Mouse (Mus musculus): ENCODE data around the gene Nt5e. TPM values are rescaled to one million over a fixed set of nuclear protein-coding genes. Genes with fewer than 3 reads are reported as not detected.
A peak's percentile ranks its signal among the peaks of the same experiment; 100 is the strongest.

The Nt5e gene
- polyA plus RNA-seq, 1 experiment from 2014 or later, result 6.5 TPM

- no peak overlapping the region for H3K27ac ChIP-seq
- no peak overlapping the region for H3K9ac ChIP-seq
- H3K4me3 ChIP-seq (replicated peaks), result no peak overlapping the region
- H3K36me3 ChIP-seq, result no peaks in the 10 kb centered on the region
- DNase-seq (no peak), ATAC-seq (ENCODE audit: low read depth) (no peak)
- H3K4me2 ChIP-seq, result no peak overlapping the region
- no peaks in the 10 kb centered on the region for H3K9me3 ChIP-seq (replicated peaks)
- no peaks in the 10 kb centered on the region for H3K4me1 ChIP-seq (replicated peaks)
- no peaks in the 10 kb centered on the region for H3K27me3 ChIP-seq
Measured at GRCm38 (mm10) chr9:88319226-88319625, 7.8 kb upstream of the Nt5e start.

DNA sequence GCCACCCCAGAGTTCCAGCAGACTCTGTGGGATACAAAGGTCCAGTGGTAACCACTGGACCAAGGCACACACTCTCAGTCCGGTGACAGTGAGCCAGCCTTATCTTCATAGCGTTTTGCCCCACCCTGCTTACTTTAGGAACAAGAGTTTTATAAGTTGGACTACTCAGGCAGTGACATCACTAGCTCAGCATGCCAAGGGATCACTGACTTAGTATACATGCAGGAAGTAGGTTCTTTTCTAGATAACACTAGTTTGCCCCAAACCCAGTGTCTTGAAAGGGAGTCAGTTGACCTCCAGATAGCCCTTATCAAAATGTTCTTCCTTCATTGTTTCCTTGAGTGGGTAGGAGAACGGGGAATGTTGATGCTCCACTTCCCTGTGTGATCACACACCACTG, 2.4 kb upstream of the Nt5e start:
- H3K9me3 ChIP-seq (replicated peaks), result no peaks in the 10 kb centered on the region
- H3K4me3 ChIP-seq (replicated peaks), result no peak overlapping the region
- H3K27ac ChIP-seq, result no peak overlapping the region
- 33% methylated on average over 3 of the region's 3 CpGs for WGBS (ENCODE audit: insufficient replicate concordance)
- no peak for DNase-seq
- H3K4me1 ChIP-seq (replicated peaks), result peaks cover under 1% of the 10 kb centered on the region; the same call in 1 of the 2 replicates
- H3K4me2 ChIP-seq, result no peak overlapping the region
- peaks cover 34% of the 10 kb centered on the region for H3K27me3 ChIP-seq
- ATAC-seq (ENCODE audit: low read depth), result no peak
- H3K36me3 ChIP-seq, result no peaks in the 10 kb centered on the region
- H3K9ac ChIP-seq, result no peak overlapping the region

- no peaks in the 10 kb centered on the region for H3K9me3 ChIP-seq (replicated peaks)
- ATAC-seq (ENCODE audit: low read depth), result no peak
- H3K36me3 ChIP-seq, result no peaks in the 10 kb centered on the region
- no peak for DNase-seq
- peaks cover 42% of the 10 kb centered on the region for H3K27me3 ChIP-seq
- H3K4me2 ChIP-seq, result peak overlapping the region; percentile 71
- peaks cover 6% of the 10 kb centered on the region for H3K4me1 ChIP-seq (replicated peaks)
- 33% methylated on average over 5 of the region's 5 CpGs for WGBS (ENCODE audit: insufficient replicate concordance)
- H3K9ac ChIP-seq, result no peak overlapping the region
- no peak overlapping the region for H3K27ac ChIP-seq
- H3K4me3 ChIP-seq (replicated peaks), result peak overlapping the region; percentile 55
Measured at GRCm38 (mm10) chr9:88328666-88329065, 1.7 kb downstream of the Nt5e start.

DNA sequence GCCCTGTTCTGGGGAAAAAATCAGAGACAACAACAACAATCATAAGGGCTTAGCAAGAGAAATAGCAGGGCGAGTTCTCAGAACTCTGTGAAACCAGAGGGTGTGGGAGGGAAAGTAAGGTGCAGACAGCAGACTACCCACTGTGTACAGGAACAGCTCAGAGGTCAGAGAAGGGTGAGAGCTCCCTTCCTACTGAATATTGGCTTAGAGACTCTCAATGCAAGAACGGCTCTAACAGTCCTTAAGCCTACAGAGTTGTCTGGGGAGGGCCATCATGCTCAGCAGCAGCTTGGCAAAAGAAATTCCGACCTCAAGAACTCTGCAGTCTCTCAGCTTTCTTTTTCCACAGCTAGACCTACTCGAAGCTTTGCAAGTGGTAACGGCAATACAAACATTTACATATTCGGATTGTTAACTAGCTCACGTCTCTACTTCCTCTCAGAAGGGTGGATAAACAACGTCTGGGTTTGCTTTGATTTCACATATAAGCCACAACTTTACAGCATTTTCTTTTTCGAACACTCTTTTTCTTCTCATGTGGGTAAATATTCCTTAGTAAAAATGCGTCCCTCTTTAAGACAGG, 2.3 kb downstream of the Nt5e start:
- Histone ChIP-seq H3K4me3 (replicated peaks) (peak overlapping the region; percentile 7; the same call in 1 of the 2 replicates), H3K27me3 (peaks cover 42% of the 10 kb centered on the region), H3K36me3 (no peaks in the 10 kb centered on the region), H3K27ac (no peak overlapping the region), H3K9me3 (replicated peaks) (no peaks in the 10 kb centered on the region), H3K4me1 (replicated peaks) (peaks cover 6% of the 10 kb centered on the region), H3K4me2 (peak overlapping the region; percentile 71), H3K9ac (no peak overlapping the region)
- 34% methylated on average over 10 of the region's 10 CpGs for WGBS (ENCODE audit: insufficient replicate concordance)
- no peak for DNase-seq
- no peak for ATAC-seq (ENCODE audit: low read depth)

DNA sequence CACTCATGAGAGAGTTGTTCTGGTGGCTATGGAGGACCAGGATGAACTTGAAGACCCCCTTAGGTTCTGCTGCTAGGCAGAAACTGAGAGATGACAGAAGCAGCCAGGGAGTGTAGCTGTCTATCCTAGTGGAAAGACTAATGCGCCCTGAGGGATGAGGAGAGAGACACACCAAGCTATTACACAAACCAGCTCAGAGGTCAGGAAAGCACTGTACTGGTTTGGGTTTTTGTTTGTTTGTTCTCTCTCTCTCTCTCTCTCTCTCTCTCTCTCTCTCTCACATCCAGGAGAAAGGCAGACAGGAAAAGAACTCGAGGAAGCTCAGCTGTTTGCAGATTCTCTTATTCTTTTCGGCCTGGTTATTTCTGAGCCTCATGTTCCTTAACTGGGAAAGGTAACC, 3.3 kb downstream of the Nt5e start:
- no peak for DNase-seq
- Histone ChIP-seq H3K9ac (no peak overlapping the region), H3K4me2 (peak overlapping the region; percentile 71; the same call in 1 of the 2 replicates), H3K36me3 (no peaks in the 10 kb centered on the region), H3K27ac (no peak overlapping the region), H3K4me1 (replicated peaks) (peaks cover 6% of the 10 kb centered on the region), H3K4me3 (replicated peaks) (no peak overlapping the region), H3K27me3 (peaks cover 42% of the 10 kb centered on the region), H3K9me3 (replicated peaks) (no peaks in the 10 kb centered on the region)
- ATAC-seq (ENCODE audit: low read depth), result no peak
- whole genome bisulfite sequencing (ENCODE audit: insufficient replicate concordance), result 51% methylated on average over 3 of the region's 3 CpGs

DNA sequence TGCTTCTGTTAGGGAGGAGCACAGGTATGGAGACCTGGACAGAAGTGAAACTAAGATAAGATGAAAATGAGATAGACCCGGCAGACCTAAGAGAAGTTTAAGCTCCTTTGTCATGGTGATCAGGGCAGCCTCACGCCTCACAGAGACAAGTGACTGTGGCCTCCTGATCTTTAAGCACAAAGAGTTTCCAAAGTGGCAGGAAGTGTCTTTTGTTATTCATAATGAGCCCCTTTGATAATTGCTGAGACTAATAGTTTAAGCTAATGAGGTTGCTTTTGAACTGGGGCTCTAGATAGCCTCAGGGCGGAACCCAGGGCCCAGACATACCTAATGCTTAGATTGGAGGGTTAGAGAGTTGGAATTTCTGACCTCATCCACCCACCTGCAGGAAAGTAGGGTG, 5.5 kb downstream of the Nt5e start:
- no peak for DNase-seq
- Histone ChIP-seq H3K27ac (no peak overlapping the region), H3K4me2 (no peak overlapping the region), H3K4me1 (replicated peaks) (peaks cover 6% of the 10 kb centered on the region), H3K9ac (no peak overlapping the region), H3K9me3 (replicated peaks) (no peaks in the 10 kb centered on the region), H3K4me3 (replicated peaks) (no peak overlapping the region), H3K36me3 (no peaks in the 10 kb centered on the region), H3K27me3 (peaks cover 27% of the 10 kb centered on the region)
- 49% methylated on average over 3 of the region's 3 CpGs for WGBS (ENCODE audit: insufficient replicate concordance)
- ATAC-seq (ENCODE audit: low read depth), result no peak

DNA sequence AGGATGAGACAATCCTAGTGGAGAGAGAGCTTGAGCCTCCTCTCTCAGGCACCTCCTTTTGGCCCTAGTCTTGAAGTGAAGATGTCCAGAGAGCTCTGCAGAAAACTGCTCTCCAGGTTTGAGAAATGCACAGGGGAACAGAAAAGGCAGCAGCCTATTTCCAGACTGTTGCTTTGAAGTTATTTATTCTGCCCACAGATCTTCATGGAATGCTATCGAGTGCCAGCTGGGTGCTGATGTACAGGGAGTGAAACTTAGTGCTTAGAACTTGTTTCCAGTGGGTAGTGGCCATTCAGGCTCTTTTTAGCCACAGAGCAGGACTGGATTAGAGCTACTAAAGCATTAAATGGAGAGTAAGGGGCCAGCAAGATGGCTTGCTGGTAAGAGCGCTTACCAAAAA, 8.8 kb downstream of the Nt5e start:
- no peak overlapping the region for H3K4me3 ChIP-seq (replicated peaks)
- H3K27ac ChIP-seq, result no peak overlapping the region
- DNase-seq (no peak), ATAC-seq (ENCODE audit: low read depth) (no peak)
- no peak overlapping the region for H3K4me2 ChIP-seq
- H3K27me3 ChIP-seq, result no peaks in the 10 kb centered on the region
- H3K4me1 ChIP-seq (replicated peaks), result no peaks in the 10 kb centered on the region; the same call in 1 of the 2 replicates
- no peaks in the 10 kb centered on the region for H3K36me3 ChIP-seq
- WGBS (ENCODE audit: insufficient replicate concordance), result 67% methylated on average over 1 of the region's 2 CpGs
- H3K9me3 ChIP-seq (replicated peaks), result no peaks in the 10 kb centered on the region
- H3K9ac ChIP-seq, result no peak overlapping the region

DNA sequence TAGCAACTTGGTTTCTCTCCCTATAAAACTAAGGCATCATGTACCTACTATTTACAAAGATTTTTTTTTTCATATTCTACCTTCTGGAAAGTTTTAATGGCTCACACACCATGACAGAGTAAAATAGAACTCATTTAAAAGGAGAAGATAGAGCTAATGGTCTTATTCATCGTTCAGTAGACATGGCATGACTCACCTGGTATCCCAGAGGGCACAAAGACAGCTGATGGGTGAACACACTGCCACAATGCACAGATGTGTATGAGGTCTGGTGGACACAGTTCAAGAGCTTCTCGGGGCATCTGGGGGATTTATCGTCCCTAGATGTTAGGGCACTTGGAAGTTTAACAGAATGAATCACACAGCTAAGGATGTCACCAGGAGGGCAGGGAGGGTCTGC, 13.8 kb downstream of the Nt5e start:
- H3K4me2 ChIP-seq, result no peak overlapping the region
- no peaks in the 10 kb centered on the region for H3K36me3 ChIP-seq
- ATAC-seq (ENCODE audit: low read depth) (no peak), DNase-seq (no peak)
- no peak overlapping the region for H3K9ac ChIP-seq
- no peaks in the 10 kb centered on the region for H3K27me3 ChIP-seq
- H3K27ac ChIP-seq, result no peak overlapping the region
- H3K4me1 ChIP-seq (replicated peaks), result no peaks in the 10 kb centered on the region
- no peak overlapping the region for H3K4me3 ChIP-seq (replicated peaks)
- WGBS (ENCODE audit: insufficient replicate concordance), result 70% methylated on average over 3 of the region's 3 CpGs
- H3K9me3 ChIP-seq (replicated peaks), result no peaks in the 10 kb centered on the region

GRCm38 (mm10) chr9:88342241-88342640, 15.2 kb downstream of the Nt5e start:
- Histone ChIP-seq H3K4me3 (replicated peaks) (no peak overlapping the region), H3K9me3 (replicated peaks) (no peaks in the 10 kb centered on the region), H3K36me3 (no peaks in the 10 kb centered on the region), H3K27me3 (no peaks in the 10 kb centered on the region), H3K27ac (no peak overlapping the region), H3K9ac (no peak overlapping the region), H3K4me1 (replicated peaks) (no peaks in the 10 kb centered on the region), H3K4me2 (no peak overlapping the region)
- no peak for ATAC-seq (ENCODE audit: low read depth)
- DNase-seq, result no peak
- WGBS (ENCODE audit: insufficient replicate concordance), result 62% methylated on average over 7 of the region's 7 CpGs

- H3K27me3 ChIP-seq, result no peaks in the 10 kb centered on the region
- no peaks in the 10 kb centered on the region for H3K4me1 ChIP-seq (replicated peaks)
- H3K4me3 ChIP-seq (replicated peaks), result no peak overlapping the region
Measured at GRCm38 (mm10) chr9:88342701-88343100, 15.7 kb downstream of the Nt5e start.

DNA sequence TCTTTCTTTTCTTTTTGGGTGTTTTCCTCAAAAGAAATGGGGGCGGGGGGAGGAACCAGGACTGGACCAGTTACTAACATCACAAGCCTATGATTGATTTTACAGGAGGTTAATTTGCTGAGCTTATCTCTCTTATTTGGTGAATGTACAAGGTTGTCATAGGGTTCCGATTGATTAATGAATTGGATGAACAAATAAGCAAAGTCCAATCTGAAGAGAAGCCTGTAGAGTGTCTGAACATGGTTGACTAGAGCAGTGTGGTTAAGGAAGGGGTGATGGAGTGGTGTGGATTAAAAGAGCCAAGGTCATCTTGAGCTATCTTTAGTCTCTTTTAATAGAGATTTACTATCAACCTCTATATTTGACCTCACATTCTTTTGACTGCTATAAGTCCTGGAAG, 17.4 kb downstream of the Nt5e start:
- Histone ChIP-seq H3K9ac (no peak overlapping the region), H3K4me3 (replicated peaks) (no peak overlapping the region), H3K4me2 (no peak overlapping the region), H3K36me3 (no peaks in the 10 kb centered on the region), H3K9me3 (replicated peaks) (no peaks in the 10 kb centered on the region), H3K27me3 (no peaks in the 10 kb centered on the region), H3K27ac (no peak overlapping the region), H3K4me1 (replicated peaks) (no peaks in the 10 kb centered on the region)
- WGBS (ENCODE audit: insufficient replicate concordance), result 62% methylated on average over 2 of the region's 2 CpGs
- ATAC-seq (ENCODE audit: low read depth) (no peak), DNase-seq (no peak)

More at GRCm38 (mm10) chr9:88342701-88343100, 15.7 kb downstream of the Nt5e start:
- Histone ChIP-seq H3K9ac (no peak overlapping the region), H3K36me3 (no peaks in the 10 kb centered on the region), H3K27ac (no peak overlapping the region), H3K4me2 (no peak overlapping the region), H3K9me3 (replicated peaks) (no peaks in the 10 kb centered on the region)
- no peak for DNase-seq
- no peak for ATAC-seq (ENCODE audit: low read depth)
- WGBS (ENCODE audit: insufficient replicate concordance), result 75% methylated on average over 3 of the region's 3 CpGs

DNA sequence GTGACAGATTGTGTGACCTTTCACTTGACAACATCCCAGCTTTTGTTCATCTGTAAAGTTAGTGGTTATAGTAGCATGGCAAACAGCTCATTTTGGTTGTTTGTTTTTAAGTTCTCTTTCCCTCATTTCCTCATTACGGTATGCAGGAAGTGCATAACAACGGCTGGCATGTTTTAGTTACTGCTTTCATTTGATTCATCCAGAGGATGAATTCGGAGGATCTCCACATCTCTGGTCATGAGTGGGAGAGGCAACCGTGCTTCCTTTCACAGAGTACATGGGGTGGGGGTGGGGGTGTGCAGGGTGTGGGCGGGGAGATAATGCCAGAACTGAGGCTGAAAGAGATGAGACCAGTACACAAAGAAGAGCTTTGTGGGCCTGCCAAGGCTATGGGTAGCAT, 19.9 kb downstream of the Nt5e start:
- WGBS (ENCODE audit: insufficient replicate concordance), result 38% methylated on average over 5 of the region's 5 CpGs
- H3K27me3 ChIP-seq, result no peaks in the 10 kb centered on the region
- H3K27ac ChIP-seq, result no peak overlapping the region
- H3K9me3 ChIP-seq (replicated peaks), result no peaks in the 10 kb centered on the region
- H3K4me3 ChIP-seq (replicated peaks), result no peak overlapping the region
- H3K4me1 ChIP-seq (replicated peaks), result no peaks in the 10 kb centered on the region
- no peak overlapping the region for H3K4me2 ChIP-seq
- ATAC-seq (ENCODE audit: low read depth) (no peak), DNase-seq (no peak)
- no peak overlapping the region for H3K9ac ChIP-seq
- H3K36me3 ChIP-seq, result no peaks in the 10 kb centered on the region
